Mouse (Mus musculus): Measurements from ENCODE around the gene Glrx. TPM values are rescaled to one million over a fixed set of nuclear protein-coding genes. Genes with fewer than 3 reads are reported as not detected.
A peak's percentile ranks its signal among the peaks of the same experiment; 100 is the strongest.
"Not testable (repeated sequence)": the region's sequence is repeated elsewhere in the genome, so short reads cannot be mapped to it uniquely, and the experiment has no call there.

Glrx gene
- 16.7 and 20.6 TPM in 2 replicates for total RNA-seq (2021)
- long read RNA-seq, full-length matches to known transcripts: 73 of 81 reads
- long read RNA-seq, partial matches to known transcripts: 3 of 81 reads
- long read RNA-seq, other reads (novel, unspliced or antisense): 5 of 81 reads

DNA sequence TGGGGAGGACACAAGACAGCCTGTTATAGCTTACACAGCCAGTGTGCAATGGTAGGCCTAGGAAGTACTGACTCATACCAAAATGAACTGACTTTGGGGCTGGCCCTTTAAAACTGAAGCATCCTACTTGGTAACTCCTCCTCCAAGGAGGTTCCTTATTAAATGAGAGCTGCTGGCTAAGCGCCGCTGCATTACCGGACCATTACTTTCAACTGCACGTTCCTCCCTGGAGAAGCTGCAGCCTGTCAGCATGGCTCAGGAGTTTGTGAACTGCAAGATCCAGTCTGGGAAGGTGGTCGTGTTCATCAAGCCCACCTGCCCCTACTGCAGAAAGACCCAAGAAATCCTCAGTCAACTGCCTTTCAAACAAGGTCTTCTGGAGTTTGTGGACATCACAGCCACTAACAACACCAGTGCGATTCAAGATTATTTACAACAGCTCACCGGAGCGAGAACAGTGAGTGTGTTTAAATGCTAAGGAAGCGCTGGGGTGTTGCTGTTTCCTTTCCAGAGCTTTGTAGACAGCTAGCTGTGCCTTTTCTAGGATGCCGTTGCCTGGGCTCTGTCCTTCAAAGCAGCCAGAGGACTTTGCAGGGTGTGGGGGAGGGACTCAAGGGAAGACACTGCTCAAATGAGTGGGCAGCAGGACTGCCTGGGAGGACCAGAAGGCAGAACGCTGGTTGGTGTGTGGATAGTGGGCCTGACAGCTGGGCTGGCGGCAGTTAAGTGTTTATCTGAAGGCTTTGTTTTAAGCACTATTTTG lies at the start of gene Glrx:
Gene Glrx (plus strand): TSS at position 150 of the 763 bp plus-strand sequence.
- peak; percentile 75 for DNase-seq

DNA sequence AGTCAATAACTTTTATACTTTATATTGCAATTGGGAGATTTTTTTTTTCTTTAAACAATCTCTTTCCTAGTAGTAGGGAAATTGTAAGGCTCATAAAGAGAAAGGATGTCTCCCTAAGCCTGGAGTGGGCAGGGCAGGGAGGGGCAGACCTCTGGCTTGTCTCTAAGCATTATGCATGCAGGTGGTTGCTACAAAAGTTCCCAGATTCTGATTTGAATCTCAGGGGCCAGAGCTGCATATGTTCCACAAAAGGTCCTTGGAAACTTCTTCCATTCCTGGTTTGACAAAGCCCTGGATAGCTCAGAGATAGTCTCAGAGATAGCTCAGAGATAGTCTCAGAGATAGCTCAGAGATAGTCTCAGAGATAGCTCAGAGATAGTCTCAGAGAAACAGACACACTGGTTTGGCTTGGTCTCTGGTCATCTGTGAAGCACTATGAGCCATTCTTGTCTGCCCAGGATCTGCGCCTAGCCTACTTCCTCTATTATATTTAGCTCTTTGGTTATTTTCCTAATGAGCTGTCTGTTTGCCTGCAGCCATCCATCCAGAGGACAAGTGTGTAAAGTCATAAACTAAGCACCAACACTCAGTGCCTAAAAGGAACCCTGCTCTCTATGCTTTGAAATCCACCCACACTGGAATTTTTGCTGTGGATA lies 49.0 kb upstream of the Glrx start:
- DNase-seq: no peak

DNA sequence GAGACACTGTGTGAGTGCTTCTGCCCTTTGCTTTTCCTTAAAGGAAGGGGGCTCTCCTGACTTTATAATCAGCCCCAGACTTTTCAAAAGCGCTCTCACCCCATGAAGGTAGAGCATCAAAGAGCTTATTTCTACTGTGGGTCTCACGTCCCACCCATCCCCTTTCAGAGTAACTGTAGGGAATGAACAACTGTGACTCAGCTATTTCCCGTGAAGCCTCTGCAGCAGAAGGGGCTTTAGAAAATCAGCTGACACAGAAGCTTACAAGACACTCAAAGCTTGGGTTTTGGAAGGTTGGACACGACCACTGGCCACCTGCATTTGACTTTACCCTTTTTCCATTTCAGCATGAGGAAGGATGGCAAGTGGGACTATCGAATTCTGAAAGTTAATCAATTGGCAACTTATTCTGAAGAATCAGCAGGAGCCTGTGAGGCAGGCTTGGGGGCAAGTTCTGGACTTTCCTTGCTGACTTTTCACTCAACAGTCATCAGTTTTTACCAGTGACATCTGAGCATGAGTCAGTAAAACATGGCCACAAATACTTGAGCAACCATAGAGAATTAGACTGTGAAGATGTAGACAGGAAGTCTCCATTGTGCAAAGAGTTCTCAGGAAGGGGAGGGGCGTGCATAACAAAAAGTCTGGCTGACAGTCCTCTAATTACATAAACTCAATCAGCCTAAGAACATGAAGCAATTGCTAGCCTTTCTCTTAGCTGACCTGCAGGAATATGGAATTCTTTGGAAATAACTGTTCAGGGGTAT lies 45.6 kb upstream of the Glrx start:
- DNase-seq: no peak

GRCm38 (mm10) chr13:75797369-75798141 lies 42.1 kb upstream of the Glrx start:
- DNase-seq: peak; percentile 92

DNA sequence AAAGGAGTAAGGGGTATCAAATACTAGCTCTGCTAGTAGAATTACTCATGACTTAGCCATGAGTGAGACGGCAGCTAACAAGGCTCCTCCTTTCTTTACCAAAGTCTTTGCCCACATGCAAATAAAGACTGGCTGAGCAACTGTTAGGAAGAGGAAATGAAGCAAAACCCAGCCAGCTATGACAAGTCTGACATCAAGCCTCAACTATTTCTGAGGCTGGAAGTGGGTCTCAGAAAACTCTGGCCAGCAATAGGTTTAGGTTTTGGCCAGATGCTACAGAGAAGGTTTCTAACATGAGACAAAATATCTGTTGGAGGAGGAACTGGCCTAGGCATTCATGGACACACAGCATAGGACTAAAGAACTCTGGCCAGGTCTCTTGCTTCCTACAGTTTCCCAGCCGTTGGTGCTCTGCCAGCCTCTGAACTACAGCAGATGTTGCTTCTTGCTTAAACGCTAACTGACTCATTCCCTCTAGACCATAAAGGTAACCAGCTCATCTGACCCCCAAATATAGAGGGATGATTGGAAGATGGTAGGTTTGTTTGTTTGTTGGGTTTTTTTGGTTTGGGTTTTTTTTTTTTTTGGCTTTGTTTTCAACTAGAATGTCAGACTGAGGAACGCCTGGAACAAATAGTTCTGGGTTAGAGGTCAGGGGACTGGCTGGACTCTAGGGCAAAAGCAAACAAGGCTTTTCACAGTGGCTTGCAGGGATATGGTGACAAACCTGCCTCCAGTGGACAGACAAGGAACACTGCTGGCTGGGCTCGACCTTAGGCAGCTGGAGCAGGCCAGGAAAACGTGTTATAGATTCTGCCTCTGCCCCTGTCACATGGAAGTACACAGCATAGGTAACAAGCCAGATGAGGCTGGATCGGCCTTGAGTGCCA lies 41.0 kb upstream of the Glrx start:
- DNase-seq: peak; percentile 10

DNA sequence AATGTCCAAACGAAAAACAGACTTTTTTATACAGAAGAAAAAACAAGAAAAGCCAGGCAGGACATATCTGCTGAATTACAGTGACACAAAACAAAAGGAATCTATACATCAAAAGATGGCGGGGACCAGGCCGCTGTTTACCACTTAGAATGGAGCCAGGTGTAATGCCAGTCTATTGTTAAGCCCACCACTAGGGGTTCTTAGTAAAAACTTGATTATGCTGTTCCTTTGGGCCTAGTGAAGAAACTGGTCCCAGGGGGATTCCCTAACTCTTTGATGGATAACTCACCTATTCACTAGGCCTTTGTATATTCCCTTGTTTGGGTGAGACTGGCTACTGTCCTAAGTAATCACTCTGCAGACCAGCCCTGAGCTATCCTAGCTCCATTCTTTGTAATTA lies 40.2 kb upstream of the Glrx start:
- DNase-seq: no peak

DNA sequence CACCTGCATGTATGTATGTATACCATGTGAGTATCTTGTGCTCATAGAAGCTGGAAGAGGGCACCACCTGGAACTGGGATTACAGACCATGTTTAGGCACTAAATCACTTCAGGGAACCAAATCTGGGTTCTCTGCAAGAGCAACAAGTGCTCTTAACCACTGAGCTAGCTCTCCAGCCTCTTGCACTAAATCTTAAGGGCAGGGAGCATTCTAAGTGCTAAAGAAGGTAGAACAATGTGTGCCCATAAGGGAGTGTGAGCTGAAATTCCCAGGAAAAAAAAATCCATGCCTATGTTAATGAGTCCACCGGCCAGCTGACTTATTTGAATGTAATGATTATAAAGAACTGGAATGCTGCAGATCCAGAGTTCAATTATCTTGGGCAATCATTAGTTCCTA lies 31.7 kb upstream of the Glrx start:
- DNase-seq: no peak

GRCm38 (mm10) chr13:75809957-75810356 lies 29.7 kb upstream of the Glrx start:
- no peak for DNase-seq

DNA sequence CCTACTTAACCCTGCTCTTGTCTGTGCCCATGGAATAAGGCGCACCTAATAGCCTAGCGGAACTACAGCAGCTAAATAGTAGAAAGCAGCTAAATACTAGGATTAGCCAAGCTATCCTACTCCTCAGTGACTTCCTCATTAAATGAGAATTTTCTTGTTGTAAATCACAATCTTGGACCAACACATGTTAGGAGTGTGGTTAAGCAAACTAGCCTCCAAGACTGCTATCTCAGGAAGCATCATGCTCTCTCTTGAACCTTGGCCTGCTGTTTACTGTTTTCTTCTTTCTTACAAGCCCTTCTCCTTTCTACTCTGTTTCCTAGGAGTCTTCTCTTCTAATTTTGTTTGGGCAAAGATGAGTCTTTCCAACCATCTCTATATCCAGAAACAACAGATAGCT lies 22.5 kb upstream of the Glrx start:
- no peak for DNase-seq

DNA sequence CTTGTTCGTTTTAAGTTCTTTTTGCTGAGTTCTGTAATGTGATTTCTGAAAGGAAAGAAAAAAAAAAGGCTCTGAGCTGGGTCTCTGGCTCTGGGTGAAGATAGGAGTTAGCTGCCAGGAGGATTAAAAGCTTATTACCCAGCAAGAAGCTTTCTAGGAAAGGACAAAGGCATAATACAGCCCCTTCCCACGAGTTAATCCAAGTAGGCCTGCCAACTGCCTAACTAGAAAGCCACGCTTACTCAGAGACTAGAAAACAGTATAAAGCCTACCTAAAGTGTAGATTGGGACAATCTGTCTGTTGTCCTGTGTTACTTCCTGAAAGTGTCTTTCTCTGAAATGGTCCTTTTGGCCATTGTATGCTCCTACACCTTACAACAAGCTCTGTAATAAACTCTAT lies 21.2 kb upstream of the Glrx start:
- no peak for DNase-seq

GRCm38 (mm10) chr13:75818945-75819706 lies 20.5 kb upstream of the Glrx start:
- DNase-seq: no peak

DNA sequence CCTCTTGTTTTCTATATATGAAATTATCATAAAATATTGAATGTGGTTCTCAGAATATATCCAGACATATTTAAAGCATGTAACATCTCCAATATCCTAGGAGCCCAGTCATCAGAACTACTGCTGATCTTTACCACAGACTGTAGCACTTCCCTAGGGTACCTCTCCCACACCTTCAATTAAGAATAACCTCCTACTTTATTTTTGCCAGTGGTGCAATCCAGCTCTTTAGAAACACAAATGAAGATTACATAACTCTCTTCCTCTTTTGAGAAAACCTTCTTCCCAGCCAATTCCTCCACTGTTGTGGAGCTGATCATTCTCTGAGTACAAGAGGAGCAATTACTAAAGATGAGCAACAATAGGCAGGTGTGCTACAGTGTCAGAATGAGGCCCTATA lies 19.8 kb upstream of the Glrx start:
- no peak for DNase-seq

- not testable (repeated sequence) for DNase-seq
These were observed 17.3 kb upstream of the Glrx start for GRCm38 (mm10) chr13:75822366-75822765.

DNA sequence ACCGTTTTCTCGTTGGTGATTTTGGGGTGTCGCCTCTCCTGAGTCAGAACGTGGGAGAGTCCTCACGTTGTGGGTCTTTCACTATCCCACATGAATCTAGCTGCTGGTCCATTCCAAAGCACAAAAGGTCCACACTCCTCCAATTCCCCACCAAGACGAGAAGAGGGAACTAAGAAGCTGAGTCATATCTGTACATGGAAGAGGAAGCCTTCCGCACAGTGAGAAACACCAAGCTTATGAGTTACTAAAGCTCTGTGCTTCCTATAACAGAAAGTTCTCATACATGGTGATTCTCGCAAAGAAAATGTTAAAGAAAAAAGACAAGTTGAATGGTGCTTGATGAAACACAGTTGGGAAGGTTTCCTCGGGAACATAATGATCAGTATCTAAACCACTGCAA lies 16.5 kb upstream of the Glrx start:
- no peak for DNase-seq

GRCm38 (mm10) chr13:75824611-75825319 lies 14.9 kb upstream of the Glrx start:
- no peak for DNase-seq

GRCm38 (mm10) chr13:75825388-75825787 lies 14.3 kb upstream of the Glrx start:
- no peak for DNase-seq

DNA sequence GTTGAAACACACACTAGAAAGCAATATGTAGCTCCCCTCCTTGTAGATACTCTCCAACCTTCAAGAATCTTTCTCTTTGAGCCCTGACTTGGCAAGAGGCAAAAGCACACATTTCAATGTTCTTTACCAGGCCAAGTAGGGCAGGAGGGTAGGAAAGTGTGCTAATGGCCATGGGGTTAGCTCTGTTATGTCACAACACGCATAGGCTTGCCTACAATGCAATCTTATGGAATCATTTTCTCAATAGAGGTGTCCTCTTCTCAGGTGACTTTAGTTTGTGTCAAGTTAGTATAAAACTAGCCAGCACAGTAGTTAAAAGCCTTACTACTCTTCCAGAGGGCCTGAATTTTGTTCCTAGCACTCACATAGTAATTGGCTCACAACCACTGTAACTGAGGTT lies 9.0 kb upstream of the Glrx start:
- no peak for DNase-seq

DNA sequence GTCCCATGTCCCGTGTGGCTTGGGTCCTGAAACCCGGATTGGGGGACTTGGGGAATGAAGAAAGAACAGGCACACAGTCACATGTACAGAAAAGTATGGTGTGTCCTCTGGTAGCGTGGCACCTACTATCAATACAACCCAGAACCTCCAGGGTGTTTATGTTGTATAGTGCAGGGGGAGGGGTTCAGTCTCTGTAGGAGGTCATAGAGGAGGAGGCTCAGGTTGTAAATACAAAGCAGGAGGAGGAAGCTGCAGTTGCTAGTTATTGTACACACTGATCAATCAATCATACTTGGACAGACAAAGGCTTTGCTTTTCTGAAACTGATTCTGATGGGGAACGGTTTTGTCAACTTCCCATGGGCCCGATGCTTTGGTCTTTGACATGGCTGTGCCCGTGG lies 8.0 kb upstream of the Glrx start:
- no peak for DNase-seq

DNA sequence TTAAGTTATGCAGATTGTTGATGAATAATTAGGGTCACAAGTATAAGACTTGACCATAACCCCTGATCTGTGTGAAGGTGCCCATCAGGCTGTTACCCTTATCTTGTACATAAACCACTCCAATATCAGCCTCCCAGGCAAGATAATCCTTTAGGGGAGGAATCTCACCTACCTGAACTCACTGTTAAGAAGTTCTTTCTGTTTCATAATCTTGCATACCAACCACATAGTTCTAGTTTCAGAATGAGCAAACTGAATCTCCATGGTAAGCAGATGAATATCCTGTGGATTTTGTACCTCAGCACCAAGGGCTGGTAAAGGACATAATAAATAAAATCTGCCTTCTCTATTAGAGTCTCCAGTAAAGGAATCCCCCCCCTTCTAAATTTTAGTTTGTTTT lies 7.0 kb upstream of the Glrx start:
- DNase-seq: no peak

DNA sequence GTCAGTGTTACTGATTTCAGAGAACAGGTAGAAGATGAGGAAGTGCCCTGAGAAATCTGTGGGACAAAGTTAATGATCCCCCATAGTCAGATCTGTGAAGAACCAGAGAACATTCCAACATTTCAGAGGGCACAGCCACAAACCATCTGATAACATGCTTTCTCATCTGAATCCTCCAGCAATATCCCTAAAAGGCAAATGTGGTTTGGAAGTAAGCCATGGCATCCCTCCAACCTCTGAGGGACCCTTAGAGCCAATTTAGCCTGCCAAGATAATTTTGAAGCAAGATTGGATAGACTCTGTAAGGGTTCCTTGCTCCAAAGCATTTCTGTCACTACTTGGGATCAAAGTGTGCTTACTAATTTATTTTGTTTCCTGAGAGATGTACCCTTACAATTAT lies 6.2 kb upstream of the Glrx start:
- DNase-seq: no peak

All from adrenal gland, postnatal 25 days (tissue).